Mouse (Mus musculus): ENCODE data around the gene P2ry12.

The P2ry12 gene

DNA sequence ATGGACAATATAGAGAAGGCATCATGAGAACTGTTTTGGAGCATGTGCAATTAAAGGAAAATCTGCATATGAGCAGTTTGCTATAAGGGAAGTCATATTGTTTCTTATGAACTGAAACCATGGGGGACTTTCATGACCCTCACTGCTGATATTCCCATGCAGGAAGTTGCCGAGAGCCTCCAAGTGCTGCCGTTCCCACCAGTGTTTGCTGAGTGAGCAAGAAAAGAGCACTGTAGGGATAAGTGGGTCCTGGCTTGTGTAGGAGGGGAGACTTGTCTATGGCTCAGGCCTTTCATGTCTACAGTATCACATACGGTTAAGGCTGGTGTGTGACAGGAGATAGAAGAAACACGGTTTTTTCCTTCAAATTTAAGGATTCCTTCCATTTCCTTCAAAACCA, 77.0 kb downstream of the P2ry12 start:
- DNase-seq (ENCODE audit: extremely low spot score, low spot score) = no peak

DNA sequence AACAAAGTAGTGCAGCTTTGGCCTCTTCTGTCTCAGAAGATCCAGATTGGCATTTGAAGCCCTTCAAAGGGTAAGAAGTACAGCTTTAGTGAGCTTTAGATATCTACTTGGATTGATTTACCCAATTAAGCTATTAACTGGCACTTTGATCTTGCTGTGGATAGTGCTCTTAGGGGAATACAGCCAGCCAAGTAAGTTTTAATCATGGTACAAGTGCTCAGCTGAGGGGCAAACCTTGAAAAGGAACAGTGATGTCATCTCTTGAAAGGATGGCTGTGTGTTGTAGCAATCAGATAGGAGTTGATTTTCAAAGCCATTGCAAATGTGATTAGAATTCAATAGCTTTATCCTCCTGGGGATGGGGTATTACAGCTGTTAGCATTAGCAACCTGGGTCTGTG, 80.5 kb downstream of the P2ry12 start:
- no peak for DNase-seq (ENCODE audit: extremely low spot score, low spot score)

- DNase-seq (ENCODE audit: extremely low spot score, low spot score) = no peak
Observed at GRCm38 (mm10) chr3:59181134-59181533, 81.5 kb downstream of the P2ry12 start.

DNA sequence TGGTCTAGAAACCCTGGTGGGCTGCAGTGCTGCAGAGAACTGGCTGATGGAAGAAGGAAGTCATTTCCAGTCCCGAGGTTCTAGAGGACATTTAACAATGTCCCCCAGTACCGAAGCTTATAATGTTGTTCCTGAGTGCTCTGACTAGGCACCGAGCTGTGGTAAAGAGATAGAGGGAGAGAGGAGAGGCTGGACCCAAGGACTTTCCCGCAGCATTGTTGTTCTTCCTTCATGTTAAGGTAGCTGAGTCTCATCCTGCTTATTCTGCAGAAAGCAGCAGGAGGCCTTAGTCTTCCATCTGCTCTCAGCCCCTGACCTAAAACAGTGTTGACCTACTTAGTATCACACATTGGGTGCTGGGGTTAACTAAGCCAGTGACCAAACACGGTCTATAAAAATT, 85.8 kb downstream of the P2ry12 start:
- no peak for DNase-seq (ENCODE audit: extremely low spot score, low spot score)

- DNase-seq (ENCODE audit: extremely low spot score, low spot score) = no peak
Observed at GRCm38 (mm10) chr3:59175234-59175633, 87.4 kb downstream of the P2ry12 start.

DNA sequence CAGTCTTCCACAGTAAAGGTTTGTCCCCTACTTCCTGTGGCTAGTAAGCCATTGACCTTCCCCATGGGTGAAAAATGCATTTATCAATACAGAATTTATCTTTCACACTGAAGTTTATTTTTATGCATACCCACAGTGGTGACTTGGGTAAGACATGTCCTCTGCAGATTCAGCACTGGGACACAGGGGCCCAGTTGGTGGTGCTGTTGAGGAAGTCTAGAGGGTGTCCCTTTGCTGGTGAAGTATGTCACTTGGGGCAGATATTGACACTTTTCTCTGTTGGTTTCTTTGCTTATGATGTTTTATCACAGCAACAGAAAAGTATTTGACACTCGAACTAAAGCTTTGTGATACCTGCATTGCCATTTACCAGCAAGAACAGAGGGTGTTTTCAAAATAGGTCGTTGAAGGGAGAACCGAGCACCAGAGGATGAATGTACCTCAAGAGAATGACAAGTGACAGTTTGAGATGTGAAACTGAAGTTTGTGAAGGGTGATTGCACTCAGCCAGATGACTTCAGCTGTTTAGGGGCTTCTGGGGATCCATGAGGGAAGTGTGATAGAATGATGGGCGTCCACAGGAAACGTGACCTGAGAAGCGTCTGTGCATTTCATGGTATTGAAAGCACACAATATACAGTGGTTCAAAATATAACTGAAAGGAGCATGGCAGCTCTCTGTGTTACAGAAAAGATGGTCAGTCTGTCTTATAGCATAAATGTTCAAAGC, 88.1 kb downstream of the P2ry12 start:
- DNase-seq (ENCODE audit: extremely low spot score, low spot score) = no peak

DNA sequence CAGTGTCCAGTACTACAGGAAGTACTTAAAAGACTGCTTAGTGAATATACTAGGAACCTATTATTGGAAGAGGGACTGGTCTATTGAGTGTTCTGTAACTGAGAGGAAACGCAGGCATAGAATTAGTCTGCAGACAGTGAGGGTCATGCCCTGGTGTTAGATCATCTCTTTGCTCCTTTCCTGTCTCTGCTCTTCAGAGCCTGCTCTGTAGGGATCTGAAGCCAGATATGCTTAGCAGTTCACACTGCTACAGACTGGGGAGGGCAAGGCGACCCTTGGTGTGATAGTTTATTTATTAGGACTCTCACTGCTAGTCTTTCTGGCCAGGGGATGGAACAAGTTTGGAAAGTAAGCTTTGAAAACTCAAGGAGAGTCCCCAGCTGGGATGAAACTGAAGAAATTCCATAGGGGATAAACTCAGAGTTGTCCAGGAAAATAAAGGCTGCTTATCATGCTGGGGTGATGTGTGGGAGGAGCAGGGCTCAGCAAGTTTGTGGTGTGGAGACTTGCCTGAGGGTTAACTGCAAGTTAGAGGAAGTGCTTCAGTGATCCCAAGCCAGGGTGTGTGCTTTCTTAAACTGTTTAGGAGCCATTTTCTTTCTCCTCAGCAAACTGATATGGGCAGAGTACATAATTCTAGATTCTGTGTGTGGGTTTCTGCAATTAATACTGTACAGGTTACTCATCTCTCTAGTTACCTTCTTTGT, 92.6 kb downstream of the P2ry12 start:
- no peak for DNase-seq (ENCODE audit: extremely low spot score, low spot score)

- DNase-seq (ENCODE audit: extremely low spot score, low spot score) = no peak
Observed at GRCm38 (mm10) chr3:59169215-59169614, 93.5 kb downstream of the P2ry12 start.

DNA sequence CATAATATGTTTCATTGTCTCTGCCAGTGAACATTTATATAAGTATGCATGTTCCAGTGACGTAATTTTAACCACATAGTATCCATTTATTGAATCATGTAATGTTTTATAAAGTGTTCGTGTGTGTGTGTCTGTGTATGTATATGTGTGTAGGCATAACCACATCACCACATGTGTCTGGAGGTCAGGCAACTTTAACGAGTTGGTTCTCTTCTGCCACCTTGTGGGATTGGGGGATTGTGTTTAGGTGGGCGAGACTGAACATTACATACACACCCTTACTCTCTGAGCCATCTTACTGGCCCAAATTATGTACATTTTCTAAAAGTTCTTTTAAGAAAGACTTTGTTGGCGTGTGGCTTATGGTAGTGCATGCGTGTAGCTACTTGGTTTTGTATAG, 94.2 kb downstream of the P2ry12 start:
- no peak for DNase-seq (ENCODE audit: extremely low spot score, low spot score)

DNA sequence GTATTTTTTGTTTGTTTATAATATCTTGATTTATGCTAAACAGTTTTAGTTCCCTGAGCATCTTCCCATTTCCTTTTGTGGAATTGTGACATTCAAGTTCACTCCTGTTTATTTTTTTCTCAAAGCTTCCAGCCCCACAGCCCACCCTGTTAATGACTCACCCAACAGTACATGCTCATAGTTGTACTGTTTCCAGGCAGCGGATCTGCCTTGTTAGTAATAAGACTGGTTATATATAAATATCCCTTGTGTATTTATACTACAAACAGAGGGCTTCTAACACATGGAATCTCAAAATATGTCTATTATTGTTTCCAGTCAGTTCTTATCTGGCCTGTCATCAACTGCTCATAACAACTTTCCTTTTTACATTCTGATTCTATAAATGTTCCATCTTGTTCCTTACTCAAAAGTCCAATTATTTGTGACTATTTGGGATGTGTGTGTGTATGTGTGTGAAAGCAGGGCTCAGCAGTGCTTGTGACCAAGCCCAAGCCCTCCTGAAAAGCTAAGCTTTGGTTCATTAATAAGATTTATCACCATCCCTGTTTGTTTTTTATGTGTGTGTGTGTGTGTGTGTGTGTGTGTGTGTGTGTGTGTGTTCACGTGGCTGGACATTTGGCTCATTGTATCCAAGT, 95.1 kb downstream of the P2ry12 start:
- DNase-seq (ENCODE audit: extremely low spot score, low spot score) = no peak
